Mouse (Mus musculus) kidney, adult 2 months (tissue): ENCODE data around the gene Abi1. TPM values are rescaled to one million over a fixed set of nuclear protein-coding genes. Genes with fewer than 3 reads are reported as not detected.
"Not testable (repeated sequence)": the region's sequence is repeated elsewhere in the genome, so short reads cannot be mapped to it uniquely, and the experiment has no call there.

ENCODE experiments used
- DNase-seq: peaks from one replicate; pipeline ENCODE4 v3.0.0; 2021
- H3K27ac ChIP-seq: fragments of 200-500 bp; 2 replicates; pipeline ENCODE4 v1.5.1; 2012; ENCODE audit warnings: low read depth, low read length, control low read depth, inconsistent platforms; ENCODE audit not compliant: insufficient read depth
- H3K27me3 ChIP-seq: fragments of 200-500 bp; replicated peaks from 2 replicates; pipeline ENCODE4 v1.6.1; 2012; ENCODE audit warnings: mild to moderate bottlenecking, moderate library complexity, low read length, inconsistent platforms; ENCODE audit not compliant: control insufficient read depth, insufficient read depth
- H3K36me3 ChIP-seq: fragments of 200-500 bp; 2 replicates; pipeline ENCODE4 v1.6.1; 2012; ENCODE audit warnings: mild to moderate bottlenecking, moderate library complexity, low read length, inconsistent platforms; ENCODE audit not compliant: control insufficient read depth, insufficient read depth
- H3K4me1 ChIP-seq: fragments of 200-500 bp; 2 replicates; pipeline ENCODE4 v1.6.1; 2011; ENCODE audit warnings: low read length; ENCODE audit not compliant: control insufficient read depth, insufficient read depth
- H3K4me3 ChIP-seq: fragments of 200-500 bp; 2 replicates; pipeline ENCODE4 v1.5.1; 2011; ENCODE audit warnings: mild to moderate bottlenecking, low read depth, low read length, control low read depth; ENCODE audit not compliant: insufficient read depth
- CTCF ChIP-seq: fragments of 200-500 bp; conservative IDR thresholded peaks from 2 replicates; pipeline ENCODE4 v1.5.1; 2011; ENCODE audit warnings: low read depth, mild to moderate bottlenecking, control low read depth, low read length, moderate library complexity, mixed read lengths; ENCODE audit not compliant: insufficient read depth, insufficient read length
- POLR2A ChIP-seq: fragments of 200-500 bp; IDR thresholded peaks from one replicate; pipeline ENCODE4 v1.6.1; 2011; ENCODE audit warnings: low read depth, low read length, control low read depth
- WGBS: fragments of 180-500 bp; shearing (Covaris S2); methylation state at CpG from one replicate; pipeline ENCODE4 v1.1.7; 2018; 5-methylcytosine and 5-hydroxymethylcytosine counted together
- polyA plus RNA-seq: library from polyadenylated mRNA; depleted of rRNA; stranded (reverse); fragments of >200 nt; gene quantifications from 2 replicates; pipeline ENCODE4 v1.2.3, GENCODE M21; 2012

Abi1 gene
- polyA plus RNA-seq, 1 experiment, result 72.9 TPM

DNA sequence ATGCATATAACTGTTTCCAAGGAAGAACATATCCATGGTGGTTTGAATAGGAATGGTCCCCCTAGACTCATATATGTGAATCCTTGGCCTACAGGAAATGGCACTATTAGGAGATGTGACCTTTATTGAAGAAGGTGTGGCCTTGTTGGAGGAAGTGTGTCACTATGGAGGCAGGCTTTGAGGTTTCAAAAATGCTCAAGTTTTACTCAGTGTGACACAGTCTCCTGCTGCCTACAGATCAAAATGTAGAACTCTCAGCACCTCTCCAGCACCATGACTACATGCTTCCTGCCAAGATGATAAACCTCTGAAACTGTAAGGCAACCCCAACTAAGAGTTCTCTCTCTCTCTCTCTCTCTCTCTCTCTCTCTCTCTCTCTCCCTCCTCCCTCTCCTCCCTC is 8.0 kb upstream of the Abi1 start:
- H3K27me3 ChIP-seq, result no peaks in the 10 kb centered on the region
- no peak for DNase-seq
- H3K4me1 ChIP-seq, result no peaks in the 10 kb centered on the region
- no peak overlapping the region for H3K27ac ChIP-seq
- TF ChIP-seq CTCF, result no peak
- no peak for TF ChIP-seq POLR2A
- H3K36me3 ChIP-seq, result no peaks in the 10 kb centered on the region
- H3K4me3 ChIP-seq, result no peak overlapping the region

DNA sequence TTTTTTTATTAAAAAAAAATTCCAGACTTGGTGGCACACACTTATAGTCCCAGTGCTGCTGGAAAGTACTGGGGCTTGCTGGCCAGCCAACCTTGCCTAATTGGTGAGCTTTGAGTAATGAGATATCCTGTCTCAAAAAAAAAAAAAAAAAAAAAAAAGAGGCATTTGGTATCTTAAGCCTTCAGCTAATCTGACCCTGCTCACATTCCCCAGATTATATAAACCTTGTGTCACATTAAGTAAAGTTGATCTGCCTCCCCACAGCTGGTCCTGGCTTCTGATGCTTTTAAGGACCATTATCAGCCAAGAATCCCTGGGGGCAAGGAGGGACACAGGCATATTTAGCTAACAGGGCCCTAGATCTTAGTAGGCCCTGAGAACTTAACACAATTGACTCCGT is 5.7 kb upstream of the Abi1 start:
- Histone ChIP-seq H3K27me3 (no peaks in the 10 kb centered on the region), H3K4me3 (no peak overlapping the region), H3K4me1 (no peaks in the 10 kb centered on the region), H3K36me3 (no peaks in the 10 kb centered on the region), H3K27ac (no peak overlapping the region)
- no peak for DNase-seq
- TF ChIP-seq POLR2A (no peak), CTCF (no peak)
- 57% methylated on average over 1 of the region's 1 CpGs for WGBS

DNA sequence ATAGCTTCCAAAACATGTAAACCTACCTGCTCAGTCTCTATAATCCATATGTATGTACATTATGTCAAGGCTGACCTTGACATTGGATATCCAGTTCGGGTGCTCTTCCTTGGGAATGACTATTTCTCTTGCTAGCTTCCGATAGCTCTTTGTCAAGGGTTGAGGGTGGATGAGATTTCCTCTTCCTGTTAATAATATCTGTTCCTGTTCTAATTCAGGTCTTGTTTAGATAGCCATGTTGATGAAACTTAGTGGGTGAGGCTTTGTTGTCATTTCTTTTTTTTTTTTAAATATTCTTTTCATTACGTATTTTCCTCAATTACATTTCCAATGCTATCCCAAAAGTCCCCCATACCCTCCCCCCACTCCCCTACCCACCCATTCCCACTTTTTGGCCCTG is 2.1 kb upstream of the Abi1 start:
- no peak overlapping the region for H3K27ac ChIP-seq
- WGBS, result 88% methylated on average over 3 of the region's 3 CpGs
- no peak for DNase-seq
- TF ChIP-seq POLR2A (no peak), CTCF (no peak)
- no peaks in the 10 kb centered on the region for H3K36me3 ChIP-seq
- H3K27me3 ChIP-seq, result no peaks in the 10 kb centered on the region
- no peak overlapping the region for H3K4me3 ChIP-seq
- H3K4me1 ChIP-seq, result peaks cover 4% of the 10 kb centered on the region; the same call in 1 of the 2 replicates

DNA sequence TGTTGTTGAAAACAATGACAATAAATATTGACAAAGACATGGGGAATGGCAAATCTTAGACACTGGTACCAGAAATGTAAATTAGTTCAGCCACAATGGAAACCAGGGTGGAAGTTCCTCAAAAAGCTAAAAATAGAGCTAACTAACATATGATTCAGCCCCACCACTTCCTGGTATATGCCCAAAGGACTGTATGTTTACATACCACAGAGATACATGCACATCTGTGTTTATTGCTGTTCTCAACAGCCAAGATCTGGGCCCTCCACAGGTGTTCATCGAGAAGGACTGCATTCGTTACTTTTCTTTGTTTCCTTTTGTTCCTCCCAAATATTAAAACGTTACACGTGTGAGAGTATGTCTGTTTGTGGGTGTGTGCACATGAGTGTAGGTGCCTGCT is 1.4 kb upstream of the Abi1 start:
- Histone ChIP-seq H3K4me3 (no peak overlapping the region), H3K27me3 (no peaks in the 10 kb centered on the region), H3K27ac (no peak overlapping the region), H3K4me1 (peaks cover 8% of the 10 kb centered on the region; the same call in 1 of the 2 replicates), H3K36me3 (no peaks in the 10 kb centered on the region)
- 82% methylated on average over 4 of the region's 4 CpGs for WGBS
- TF ChIP-seq POLR2A, result no peak
- no peak for TF ChIP-seq CTCF
- DNase-seq, result no peak

DNA sequence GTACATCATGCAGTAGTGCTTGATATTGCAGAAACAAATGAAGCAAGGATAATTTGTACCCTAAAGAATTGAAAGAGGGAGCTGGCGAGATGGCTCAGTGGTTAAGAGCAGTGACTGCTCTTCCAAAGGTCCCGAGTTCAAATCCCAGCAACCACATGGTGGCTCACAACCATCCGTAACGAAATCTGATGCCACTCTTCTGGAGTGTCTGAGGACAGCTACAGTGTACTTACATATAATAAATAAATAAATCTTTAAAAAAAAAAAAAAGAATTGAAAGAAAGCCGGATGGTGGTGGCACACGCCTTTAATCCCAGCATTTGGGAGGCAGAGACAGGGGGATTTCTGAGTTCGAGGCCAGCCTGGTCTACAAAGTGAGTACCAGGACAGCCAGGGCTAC is 649 bp upstream of the Abi1 start:
- not testable (repeated sequence) for DNase-seq, H3K36me3 ChIP-seq, H3K4me1 ChIP-seq, H3K27me3 ChIP-seq, H3K4me3 ChIP-seq, H3K27ac ChIP-seq
- 81% methylated on average over 7 of the region's 7 CpGs for WGBS

DNA sequence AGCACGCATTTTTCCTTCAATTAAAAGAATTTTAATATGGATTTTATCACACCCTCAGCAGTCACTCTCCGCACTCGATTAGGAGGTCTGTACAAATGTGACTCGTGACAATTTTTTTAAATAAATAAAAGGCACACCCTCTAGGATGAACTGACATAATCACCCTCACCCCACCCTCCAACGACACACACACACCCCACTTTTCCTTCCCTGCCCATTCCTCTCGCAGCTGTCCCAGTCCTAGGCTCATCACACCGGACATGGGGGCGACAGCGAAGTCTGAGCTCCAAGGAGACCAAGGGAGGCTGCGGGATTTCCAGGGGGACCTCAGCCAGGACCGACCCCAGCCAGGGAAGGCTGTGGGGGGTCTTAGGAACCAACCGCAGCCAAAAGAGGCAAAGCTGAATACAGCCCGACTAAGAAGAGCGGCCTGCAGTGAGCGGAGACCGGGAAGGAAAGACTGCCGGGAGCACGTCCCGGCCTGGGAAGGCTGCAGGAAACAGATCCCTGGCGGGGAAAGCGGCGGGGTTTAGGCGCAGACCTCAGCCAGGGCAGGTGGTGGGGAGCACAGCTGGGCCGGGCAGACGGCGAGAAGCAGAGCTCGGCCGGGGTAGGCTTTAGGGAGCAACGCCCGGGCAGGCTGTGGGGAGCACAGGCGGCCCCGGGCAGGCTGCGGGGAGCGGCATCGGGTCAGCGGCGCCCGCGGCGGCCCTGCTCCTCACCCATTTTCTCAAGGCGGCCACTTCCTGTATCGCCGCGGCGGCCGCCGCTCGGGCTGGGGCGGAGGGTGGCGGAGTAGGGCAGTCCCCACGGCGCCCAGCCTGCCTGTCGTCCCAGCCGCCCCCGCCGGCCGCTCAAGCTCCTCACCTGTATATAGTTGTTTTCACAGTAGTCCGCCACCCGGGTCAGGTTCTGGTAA is 700 bp downstream of the Abi1 start:
- Histone ChIP-seq H3K27me3 (no peaks in the 10 kb centered on the region), H3K4me3 (peak overlapping the region; percentile 98), H3K27ac (peak overlapping the region; percentile 97), H3K36me3 (no peaks in the 10 kb centered on the region), H3K4me1 (peaks cover 11% of the 10 kb centered on the region; the same call in 1 of the 2 replicates)
- no peak for DNase-seq
- under 1% methylated on average over 52 of the region's 59 CpGs for WGBS
- TF ChIP-seq POLR2A (no peak), CTCF (no peak)

DNA sequence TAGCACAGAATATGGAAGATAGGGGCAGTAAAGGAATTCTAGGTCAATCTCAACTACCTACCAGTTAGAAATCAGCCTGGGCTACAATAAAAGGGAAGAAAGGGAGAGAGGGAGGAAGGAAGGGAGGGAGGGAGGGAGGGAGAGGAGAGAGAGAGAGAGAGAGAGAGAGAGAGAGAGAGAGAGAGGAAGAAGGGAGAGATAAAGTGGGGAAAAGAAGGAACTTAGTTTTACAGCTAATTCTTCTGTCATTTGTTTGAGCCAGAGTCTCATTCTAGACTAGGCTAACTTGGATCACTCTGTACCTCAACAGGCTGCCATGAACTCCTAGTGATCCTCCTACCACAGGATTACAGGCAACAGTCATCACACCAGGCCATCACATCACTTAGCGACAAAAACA is 4.6 kb downstream of the Abi1 start:
- TF ChIP-seq POLR2A (no peak), CTCF (no peak)
- no peak overlapping the region for H3K27ac ChIP-seq
- H3K4me1 ChIP-seq, result peaks cover 11% of the 10 kb centered on the region; the same call in 1 of the 2 replicates
- no peak for DNase-seq
- H3K27me3 ChIP-seq, result no peaks in the 10 kb centered on the region
- H3K36me3 ChIP-seq, result no peaks in the 10 kb centered on the region
- WGBS, result 100% methylated on average over 1 of the region's 1 CpGs
- H3K4me3 ChIP-seq, result no peak overlapping the region
